Mouse (Mus musculus) neural tube, embryonic 14.5 days (tissue): ENCODE results near the gene Abr. TPM values are rescaled to one million over a fixed set of nuclear protein-coding genes. Genes with fewer than 3 reads are reported as not detected.

Experiments used
- ATAC-seq: fragments of 200-750 bp; cut with Nextera tagmentation; 2 replicates; pipeline ENCODE4 v1.8.0; 2017; ENCODE audit warnings: low read depth, mild to moderate bottlenecking, moderate TSS enrichment, moderate library complexity
- H3K27ac ChIP-seq: fragments of 300-500 bp; sonication (generic); 2 replicates; pipeline ENCODE4 v1.5.1; 2014; ENCODE audit warnings: low read depth, mild to moderate bottlenecking, control low read depth, low read length, moderate library complexity, mixed read lengths
- H3K27me3 ChIP-seq: fragments of 300-500 bp; sonication (generic); 2 replicates; pipeline ENCODE4 v1.6.1; 2014; ENCODE audit warnings: low read length; ENCODE audit not compliant: control insufficient read depth, insufficient read depth
- H3K36me3 ChIP-seq: fragments of 300-500 bp; sonication (generic); 2 replicates; pipeline ENCODE4 v1.6.1; 2014; ENCODE audit warnings: low read length, mixed read lengths; ENCODE audit not compliant: control insufficient read depth, insufficient read depth
- H3K4me1 ChIP-seq: fragments of 300-500 bp; sonication (generic); 2 replicates; pipeline ENCODE4 v1.6.1; 2014; ENCODE audit warnings: low read length; ENCODE audit not compliant: control insufficient read depth, insufficient read depth
- H3K4me2 ChIP-seq: fragments of 300-500 bp; sonication (generic); 2 replicates; pipeline ENCODE4 v1.6.1; 2014; ENCODE audit warnings: mild to moderate bottlenecking, low read depth, low read length, control low read depth
- H3K4me3 ChIP-seq: fragments of 300-500 bp; sonication (generic); 2 replicates; pipeline ENCODE4 v1.5.1; 2014; ENCODE audit warnings: low read depth, low read length, control low read depth, mixed read lengths
- H3K9ac ChIP-seq: fragments of 300-500 bp; sonication (generic); replicated peaks from 2 replicates; pipeline ENCODE4 v1.6.1; 2014; ENCODE audit warnings: low read depth, mild to moderate bottlenecking, control low read depth, low read length, mixed read lengths
- H3K9me3 ChIP-seq: fragments of 300-500 bp; sonication (generic); 2 replicates; pipeline ENCODE4 v1.6.1; 2016; ENCODE audit warnings: low read length; ENCODE audit not compliant: control insufficient read depth
- WGBS: fragments of 180-500 bp; shearing (Covaris S2); extraction: QIAGEN DNeasy Blood & Tissue Kit; methylation state at CpG from one replicate; pipeline ENCODE4 v1.1.7; 2014; 5-methylcytosine and 5-hydroxymethylcytosine counted together
- polyA plus RNA-seq: library from polyadenylated mRNA; unstranded; fragments of >200 nt; fragmentation: Nextera tagmentation; extraction: Ambion mirVana; gene quantifications from 2 replicates; pipeline ENCODE4 v1.2.1, GENCODE M21; 2014

Abr gene
- polyA plus RNA-seq, 1 experiment from 2014 or later = 99.2 TPM

DNA sequence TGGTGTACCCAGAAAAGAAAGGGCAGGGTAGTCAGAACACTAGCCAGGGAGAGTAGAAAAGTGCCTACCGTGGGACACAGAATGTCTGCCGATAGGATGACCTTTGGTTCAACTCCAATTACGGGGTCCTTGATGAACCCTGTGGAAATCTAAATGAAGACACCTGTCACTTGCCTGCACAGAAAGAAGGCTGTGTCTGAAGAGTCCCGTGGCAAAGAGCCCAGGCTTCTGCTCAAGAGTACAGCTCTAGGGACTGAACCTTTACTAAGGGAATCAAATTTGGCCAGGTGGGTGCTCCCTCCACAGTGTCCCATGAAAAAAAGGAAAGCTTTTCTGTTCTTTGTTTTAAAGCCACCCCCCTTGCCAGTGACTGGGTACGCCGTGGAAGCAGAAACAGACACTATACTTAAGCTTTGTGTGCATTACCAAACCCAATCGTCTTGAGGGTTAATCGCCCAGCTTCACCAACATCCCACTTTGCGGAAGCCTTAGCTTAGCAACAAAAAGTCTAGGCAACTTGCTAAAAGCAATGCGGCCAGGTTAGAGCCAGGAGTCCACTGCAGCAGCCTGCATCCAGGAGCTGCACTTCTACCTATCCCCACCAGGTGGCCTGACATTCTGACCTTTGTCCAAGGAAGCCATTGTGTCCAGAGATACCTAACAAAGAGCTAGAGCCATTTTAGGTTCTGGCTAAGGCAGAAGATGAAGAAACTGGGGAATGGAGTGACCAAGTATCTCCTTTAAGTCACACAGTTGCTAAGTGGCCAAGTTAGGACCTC, 85.3 kb downstream of the Abr start:
- H3K4me3 ChIP-seq = no peak overlapping the region
- H3K4me2 ChIP-seq = no peak overlapping the region
- no peaks in the 10 kb centered on the region for H3K36me3 ChIP-seq
- no peaks in the 10 kb centered on the region for H3K9me3 ChIP-seq
- no peaks in the 10 kb centered on the region for H3K27me3 ChIP-seq
- H3K27ac ChIP-seq = no peak overlapping the region
- no peak overlapping the region for H3K9ac ChIP-seq
- H3K4me1 ChIP-seq = no peaks in the 10 kb centered on the region
- ATAC-seq = no peak
- WGBS = 79% methylated on average over 10 of the region's 10 CpGs

DNA sequence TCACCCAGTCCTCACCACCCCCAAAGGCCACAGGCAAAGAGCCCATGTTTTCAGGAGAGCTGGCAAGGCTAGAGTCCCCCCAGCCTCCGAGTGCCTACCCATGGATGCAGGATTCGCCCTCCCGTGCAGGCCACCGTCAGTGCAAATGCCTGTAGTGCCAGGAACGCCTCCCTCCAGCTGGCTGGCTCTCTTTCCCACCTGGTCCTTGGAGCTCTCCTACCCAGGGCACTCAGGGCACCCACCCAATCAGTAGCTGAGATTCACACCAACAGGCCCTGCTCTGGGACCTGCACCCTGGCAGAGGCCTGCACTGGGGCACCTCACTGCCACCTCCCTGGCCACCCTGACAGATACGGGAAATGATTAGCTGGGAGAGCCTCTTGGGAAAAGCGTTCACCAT, 90.1 kb downstream of the Abr start:
- WGBS = 93% methylated on average over 7 of the region's 7 CpGs
- H3K27ac ChIP-seq = no peak overlapping the region
- no peaks in the 10 kb centered on the region for H3K27me3 ChIP-seq
- no peak overlapping the region for H3K4me3 ChIP-seq
- ATAC-seq = no peak
- no peak overlapping the region for H3K4me2 ChIP-seq
- H3K4me1 ChIP-seq = no peaks in the 10 kb centered on the region
- H3K9me3 ChIP-seq = no peaks in the 10 kb centered on the region
- H3K9ac ChIP-seq = no peak overlapping the region
- no peaks in the 10 kb centered on the region for H3K36me3 ChIP-seq

- 0 out of 2 replicates have a peak overlapping the region, but pooled peaks have one; percentile 7 for H3K9ac ChIP-seq
These were observed 91.0 kb downstream of the Abr start for GRCm38 (mm10) chr11:76530966-76531678.

DNA sequence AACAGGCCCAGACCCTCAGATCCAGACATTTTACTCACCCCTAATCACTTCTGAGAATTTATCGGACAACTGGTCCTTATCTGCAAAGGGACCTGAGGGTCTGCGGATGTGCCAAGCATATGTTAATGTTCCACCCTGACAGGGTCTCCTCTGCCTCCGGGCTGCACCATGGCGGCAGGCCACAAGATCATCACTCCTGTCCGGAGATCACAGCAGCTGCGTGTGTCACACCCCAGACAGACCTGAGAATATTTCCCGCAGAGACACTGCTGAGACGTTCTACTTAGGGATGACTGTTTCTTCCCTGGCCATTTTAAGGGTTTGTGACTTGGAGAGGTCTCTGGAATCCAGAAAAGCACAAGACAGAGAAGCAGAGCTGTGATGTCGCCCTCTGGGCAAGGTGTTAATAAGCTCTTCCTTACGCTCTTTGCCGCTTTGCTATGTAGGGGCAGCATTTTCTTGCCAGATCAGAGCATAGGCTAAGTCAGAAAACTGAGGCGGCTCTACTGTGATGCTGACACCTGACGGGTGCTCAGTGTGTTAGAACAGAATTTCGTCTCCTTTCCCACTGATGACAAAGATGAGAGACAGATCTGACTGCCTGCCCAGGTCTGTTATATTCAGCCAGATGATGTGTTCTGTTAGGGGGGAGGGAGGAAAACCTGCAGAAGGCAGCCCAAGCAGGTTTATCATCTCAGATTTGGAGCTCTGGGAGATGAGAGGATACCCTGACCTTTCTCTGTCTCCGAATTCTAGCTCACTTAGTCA, 91.8 kb downstream of the Abr start:
- Histone ChIP-seq H3K9me3 (no peaks in the 10 kb centered on the region), H3K4me2 (no peak overlapping the region), H3K27ac (no peak overlapping the region), H3K9ac (0 out of 2 replicates have a peak overlapping the region, but pooled peaks have one; percentile 7), H3K4me1 (0 out of 2 replicates have a peak, but pooled peaks cover 2% of the 10 kb centered on the region), H3K4me3 (no peak overlapping the region), H3K36me3 (no peaks in the 10 kb centered on the region), H3K27me3 (no peaks in the 10 kb centered on the region)
- 83% methylated on average over 15 of the region's 15 CpGs for WGBS
- no peak for ATAC-seq

More at GRCm38 (mm10) chr11:76530966-76531678, 91.0 kb downstream of the Abr start:
- Histone ChIP-seq H3K4me3 (no peak overlapping the region), H3K36me3 (no peaks in the 10 kb centered on the region), H3K27me3 (no peaks in the 10 kb centered on the region), H3K27ac (no peak overlapping the region), H3K4me2 (no peak overlapping the region), H3K9me3 (no peaks in the 10 kb centered on the region), H3K4me1 (no peaks in the 10 kb centered on the region)
- ATAC-seq = peak; percentile 73; the same call in 1 of the 2 replicates
- WGBS = 54% methylated on average over 7 of the region's 7 CpGs

- Histone ChIP-seq H3K4me3 (no peak overlapping the region), H3K27ac (no peak overlapping the region), H3K4me1 (0 out of 2 replicates have a peak, but pooled peaks cover 3% of the 10 kb centered on the region), H3K27me3 (no peaks in the 10 kb centered on the region), H3K36me3 (no peaks in the 10 kb centered on the region), H3K4me2 (no peak overlapping the region), H3K9me3 (no peaks in the 10 kb centered on the region), H3K9ac (no peak overlapping the region)
- no peak for ATAC-seq
- 79% methylated on average over 6 of the region's 6 CpGs for WGBS
These were observed 92.6 kb downstream of the Abr start for GRCm38 (mm10) chr11:76529352-76530141.

- WGBS = 56% methylated on average over 4 of the region's 4 CpGs
- H3K36me3 ChIP-seq = no peaks in the 10 kb centered on the region
- H3K27me3 ChIP-seq = no peaks in the 10 kb centered on the region
- peaks cover 9% of the 10 kb centered on the region; the same call in 1 of the 2 replicates for H3K4me1 ChIP-seq
- no peak overlapping the region for H3K4me2 ChIP-seq
- peak; percentile 57; the same call in 1 of the 2 replicates for ATAC-seq
- H3K4me3 ChIP-seq = no peak overlapping the region
- no peaks in the 10 kb centered on the region for H3K9me3 ChIP-seq
- no peak overlapping the region for H3K27ac ChIP-seq
- H3K9ac ChIP-seq = no peak overlapping the region
These were observed 96.3 kb downstream of the Abr start for GRCm38 (mm10) chr11:76525646-76526351.

DNA sequence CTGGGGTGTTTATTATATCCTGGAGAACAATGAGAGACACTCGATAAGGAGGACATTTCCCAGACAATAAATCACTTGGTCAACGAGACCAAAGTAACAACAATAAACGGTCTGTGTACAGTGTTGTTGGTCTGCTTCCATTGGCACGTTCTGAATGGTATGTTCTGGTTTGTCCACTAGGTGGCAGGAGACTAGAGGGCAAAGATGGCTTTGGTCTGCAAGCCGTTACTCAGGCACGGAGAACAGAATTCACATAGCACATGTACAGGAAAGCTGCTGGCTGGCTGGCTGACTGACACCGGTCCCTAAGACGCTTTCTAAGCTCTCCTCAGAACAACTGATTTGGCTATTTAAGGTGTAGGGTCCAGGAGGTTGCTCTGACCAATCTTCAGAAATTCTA, 97.2 kb downstream of the Abr start:
- no peak overlapping the region for H3K27ac ChIP-seq
- H3K4me1 ChIP-seq = peaks cover 9% of the 10 kb centered on the region; the same call in 1 of the 2 replicates
- H3K27me3 ChIP-seq = no peaks in the 10 kb centered on the region
- H3K9ac ChIP-seq = no peak overlapping the region
- H3K9me3 ChIP-seq = no peaks in the 10 kb centered on the region
- no peak overlapping the region for H3K4me3 ChIP-seq
- 0 out of 2 replicates have a peak, but pooled peaks have one; percentile 52 for ATAC-seq
- 8% methylated on average over 8 of the region's 8 CpGs for WGBS
- H3K4me2 ChIP-seq = no peak overlapping the region
- H3K36me3 ChIP-seq = no peaks in the 10 kb centered on the region

DNA sequence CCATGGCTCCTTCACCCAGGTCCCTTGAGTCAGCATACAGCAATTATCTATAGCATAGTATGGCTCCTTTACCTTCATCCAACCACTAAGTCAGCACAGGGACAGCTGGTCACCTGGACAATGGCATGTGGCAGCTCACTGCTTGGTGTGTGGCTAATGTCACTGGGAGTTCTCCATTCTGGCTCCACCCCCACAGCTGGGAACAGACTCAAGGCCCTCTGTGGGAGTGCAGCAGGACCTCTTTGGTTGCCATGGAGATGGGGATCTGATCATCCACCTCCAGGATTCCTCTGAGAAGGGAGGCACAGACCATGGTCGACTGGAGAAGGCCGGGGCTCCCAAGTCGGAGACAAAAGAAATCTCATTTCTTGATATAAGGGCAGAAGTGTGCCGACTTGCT, 98.8 kb downstream of the Abr start:
- 14% methylated on average over 4 of the region's 4 CpGs for WGBS
- no peak overlapping the region; the same call in 1 of the 2 replicates for H3K27ac ChIP-seq

More for the DNA sequence above, 98.8 kb downstream of the Abr start:
- Histone ChIP-seq H3K4me1 (peaks cover 9% of the 10 kb centered on the region; the same call in 1 of the 2 replicates), H3K9ac (no peak overlapping the region), H3K4me3 (no peak overlapping the region), H3K36me3 (no peaks in the 10 kb centered on the region), H3K27me3 (no peaks in the 10 kb centered on the region), H3K9me3 (no peaks in the 10 kb centered on the region), H3K4me2 (no peak overlapping the region)
- ATAC-seq = no peak
